Mouse (Mus musculus): ENCODE measurements at regions not wholly inside any gene's neighbourhood (a gene's known extent, or its start where the extent isn't known, plus 50 kb on each side); places are given as distances from the start of the nearest gene placed in this dataset.

DNA sequence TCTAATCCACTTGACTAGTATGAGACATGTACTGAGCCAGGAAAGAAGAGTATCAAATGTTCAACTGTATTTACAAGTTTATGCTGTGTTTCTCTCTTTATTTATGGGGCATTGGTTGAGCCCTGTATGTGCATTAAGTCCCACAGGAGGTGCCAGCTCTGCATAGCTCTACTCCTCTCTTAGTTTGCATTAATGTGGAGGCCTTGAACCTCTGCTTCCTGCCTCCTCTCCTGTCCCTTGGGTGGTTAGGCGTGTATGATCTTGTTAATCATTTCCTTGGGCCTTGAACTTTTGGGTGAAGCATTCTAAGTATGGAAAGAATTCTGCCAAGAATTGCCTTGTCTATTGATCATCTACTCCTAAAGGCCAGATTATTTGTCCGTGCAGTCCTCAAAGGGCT, 291.9 kb upstream of the Jag1 start:
- TF ChIP-seq CTCF (IDR thresholded peaks at IDR 0.05; ENCODE audit: low read depth) (no peak), EP300 (IDR thresholded peaks at IDR 0.05; ENCODE audit: low read depth) (no peak)

All from liver, embryonic 14.5 days (tissue).